ENCODE assay signal across 8 mouse cellular contexts in genomic region chr10:21188564-21189274, GRCm38 (mm10). TPM values are rescaled to one million over a fixed set of nuclear protein-coding genes. Genes with fewer than 3 reads are reported as not detected.
DNase-seq lines count a peak whose midpoint lies in the region; ATAC-seq and TF ChIP-seq lines count a peak whose summit lies in the region.

No protein-coding gene starts in this region.

- no peak overlapping the region for H3K4me3 ChIP-seq in E14TG2a.4 (replicated peaks; ENCODE audit: low read length)
- H3K4me3 ChIP-seq in embryonic facial prominence, embryonic 12.5 days = peak overlapping the region; percentile 23
- peak overlapping the region; percentile 41 for H3K4me3 ChIP-seq in heart, embryonic 15.5 days
- peak overlapping the region; percentile 52 for H3K4me3 ChIP-seq in liver, embryonic 11.5 days (ENCODE audit: low read depth, low read length)

- ATAC-seq in embryonic facial prominence, embryonic 12.5 days (ENCODE audit: insufficient number of reproducible peaks, insufficient read depth, low FRiP score, low TSS enrichment) = no peak
- no peak for ATAC-seq in heart, embryonic 15.5 days (replicated peaks; ENCODE audit: insufficient number of reproducible peaks, insufficient read depth, low FRiP score, low read depth)
- no peak for ATAC-seq in liver, embryonic 11.5 days (replicated peaks; ENCODE audit: low FRiP score)

- H3K36me3 ChIP-seq in E14TG2a.4 (ENCODE audit: insufficient read depth, low read length) = no peaks in the 10 kb centered on the region
- H3K36me3 ChIP-seq in embryonic facial prominence, embryonic 12.5 days = no peaks in the 10 kb centered on the region
- H3K36me3 ChIP-seq in heart, embryonic 15.5 days = no peaks in the 10 kb centered on the region
- no peaks in the 10 kb centered on the region for H3K36me3 ChIP-seq in liver, embryonic 11.5 days (ENCODE audit: control insufficient read depth, insufficient read depth, low read length)

- H3K4me2 ChIP-seq in embryonic facial prominence, embryonic 12.5 days (replicated peaks) = peak overlapping the region; percentile 51
- peak overlapping the region; percentile 56 for H3K4me2 ChIP-seq in heart, embryonic 15.5 days
- H3K4me2 ChIP-seq in liver, embryonic 11.5 days = peak overlapping the region; percentile 75

- peak; percentile 65 for TF ChIP-seq CTCF in E14TG2a.4 (conservative IDR thresholded peaks at IDR 0.05; ENCODE audit: low read length)

- H3K27ac ChIP-seq in embryonic facial prominence, embryonic 12.5 days = no peak overlapping the region
- H3K27ac ChIP-seq in heart, embryonic 15.5 days = no peak overlapping the region
- no peak overlapping the region for H3K27ac ChIP-seq in liver, embryonic 11.5 days (ENCODE audit: low read depth, low read length)

- H3K9me3 ChIP-seq in E14TG2a.4 (ENCODE audit: low read length) = no peaks in the 10 kb centered on the region
- H3K9me3 ChIP-seq in embryonic facial prominence, embryonic 12.5 days = no peaks in the 10 kb centered on the region
- H3K9me3 ChIP-seq in heart, embryonic 15.5 days (replicated peaks) = no peaks in the 10 kb centered on the region
- H3K9me3 ChIP-seq in liver, embryonic 11.5 days (ENCODE audit: control insufficient read depth, low read length) = no peaks in the 10 kb centered on the region

- 23% methylated on average over 11 of the region's 11 CpGs for WGBS in embryonic facial prominence, embryonic 12.5 days
- WGBS in heart, embryonic 15.5 days = 22% methylated on average over 11 of the region's 11 CpGs
- 21% methylated on average over 11 of the region's 11 CpGs for WGBS in liver, embryonic 11.5 days

- DNase-seq in adrenal gland, postnatal 36 days = peak; percentile 47 to 59
- DNase-seq in kidney, postnatal 10 days = peak; percentile 70
- DNase-seq in liver, embryonic 11.5 days (ENCODE audit: low spot score) = peak; percentile 41
- peak; percentile 29 to 43 for DNase-seq in natural killer cell, adult 2 months (ENCODE audit: low spot score in 2 of 2)
- DNase-seq in telencephalon, adult 2 months (ENCODE audit: low read depth, low spot score) = peak; percentile 51

- no peaks in the 10 kb centered on the region for H3K27me3 ChIP-seq in E14TG2a.4 (ENCODE audit: insufficient read depth, low read length)
- H3K27me3 ChIP-seq in embryonic facial prominence, embryonic 12.5 days = no peaks in the 10 kb centered on the region
- no peaks in the 10 kb centered on the region for H3K27me3 ChIP-seq in heart, embryonic 15.5 days
- no peaks in the 10 kb centered on the region for H3K27me3 ChIP-seq in liver, embryonic 11.5 days (replicated peaks; ENCODE audit: control insufficient read depth, insufficient read depth, low read length)

- peak overlapping the region; percentile 37; the same call in 1 of the 2 replicates for H3K9ac ChIP-seq in embryonic facial prominence, embryonic 12.5 days
- H3K9ac ChIP-seq in heart, embryonic 15.5 days = peak overlapping the region; percentile 6; the same call in 1 of the 2 replicates
- peak overlapping the region; percentile 59 for H3K9ac ChIP-seq in liver, embryonic 11.5 days (ENCODE audit: low read depth, low read length)

- peaks cover 29% of the 10 kb centered on the region for H3K4me1 ChIP-seq in E14TG2a.4 (replicated peaks; ENCODE audit: low read depth, low read length)
- peaks cover 5% of the 10 kb centered on the region; the same call in 1 of the 2 replicates for H3K4me1 ChIP-seq in embryonic facial prominence, embryonic 12.5 days
- no peaks in the 10 kb centered on the region for H3K4me1 ChIP-seq in heart, embryonic 15.5 days (replicated peaks)
- peaks cover 22% of the 10 kb centered on the region for H3K4me1 ChIP-seq in liver, embryonic 11.5 days (replicated peaks; ENCODE audit: control insufficient read depth, insufficient read depth, low read length)

RNA-seq across cellular contexts. Expression of gene Myb, which starts 27.9 kb away (rescaled TPM):
- total RNA-seq in adrenal gland, postnatal 36 days (2021) = under 1 TPM; 0.10 to 0.16 TPM
- polyA plus RNA-seq in embryonic facial prominence, embryonic 12.5 days (2016; fragmentation: Nextera tagmentation; extraction: Ambion mirVana) = 6.0 and 7.4 TPM in 2 replicates
- 1.6 and 9.4 TPM in 2 replicates for polyA plus RNA-seq in heart, embryonic 15.5 days (2015; fragmentation: Nextera tagmentation; extraction: Ambion mirVana)
- 40.3 and 42.3 TPM in 2 replicates for polyA plus RNA-seq in liver, embryonic 11.5 days (2014; fragmentation: Nextera tagmentation; extraction: Ambion mirVana)

Comparison
In these comparisons a context has a peak if more than half of its experiments do, and no peak if none do; other contexts are left out.
1. H3K9ac ChIP-seq: peak in every context shown above with its lines; median percentile 59 in liver, embryonic 11.5 days; 37 in embryonic facial prominence, embryonic 12.5 days; 6 in heart, embryonic 15.5 days.